Mouse (Mus musculus) cerebellum, adult 2 months (tissue): ENCODE data around the gene Galnt15. TPM values are rescaled to one million over a fixed set of nuclear protein-coding genes. Genes with fewer than 3 reads are reported as not detected.
A peak's percentile ranks its signal among the peaks of the same experiment; 100 is the strongest.

Experiments used
- DNase-seq, 2 experiments: peaks; one replicate each; pipeline ENCODE4 v3.0.0; 2021
- H3K27ac ChIP-seq: fragments of 200-500 bp; 2 replicates; pipeline ENCODE4 v1.5.1; 2012; ENCODE audit warnings: low read length, control low read depth, inconsistent platforms; ENCODE audit not compliant: insufficient read depth
- H3K27me3 ChIP-seq: fragments of 200-500 bp; 2 replicates; pipeline ENCODE4 v1.6.1; 2012; ENCODE audit warnings: inconsistent platforms, mild to moderate bottlenecking, low read length, moderate library complexity; ENCODE audit not compliant: control insufficient read depth, insufficient read depth
- H3K4me1 ChIP-seq: fragments of 200-500 bp; 2 replicates; pipeline ENCODE4 v1.6.1; 2011; ENCODE audit warnings: low read length; ENCODE audit not compliant: control insufficient read depth, insufficient read depth
- H3K4me3 ChIP-seq: fragments of 200-500 bp; replicated peaks from 2 replicates; pipeline ENCODE3; 2011; ENCODE audit warnings: mild to moderate bottlenecking, low read depth, low read length, control low read depth; ENCODE audit not compliant: insufficient read depth
- CTCF ChIP-seq: fragments of 200-500 bp; IDR thresholded peaks from 2 replicates; pipeline ENCODE4 v1.5.1; 2011; ENCODE audit warnings: low read depth, mild to moderate bottlenecking, control low read depth, low read length, moderate library complexity, borderline replicate concordance; ENCODE audit not compliant: insufficient read depth
- POLR2A ChIP-seq: fragments of 200-500 bp; IDR thresholded peaks from 2 replicates; pipeline ENCODE4 v1.6.1; 2011; ENCODE audit warnings: low read length, control low read depth, borderline replicate concordance; ENCODE audit not compliant: insufficient read depth
- WGBS: fragments of 180-500 bp; shearing (Covaris S2); methylation state at CpG from one replicate; pipeline ENCODE4 v1.1.7; 2018; 5-methylcytosine and 5-hydroxymethylcytosine counted together
- polyA plus RNA-seq: library from polyadenylated mRNA; depleted of rRNA; stranded (reverse); fragments of >200 nt; gene quantifications from 2 replicates; pipeline ENCODE4 v1.2.3, GENCODE M21; 2012

Galnt15 gene
- polyA plus RNA-seq, 1 experiment, result 14.5 TPM

DNA sequence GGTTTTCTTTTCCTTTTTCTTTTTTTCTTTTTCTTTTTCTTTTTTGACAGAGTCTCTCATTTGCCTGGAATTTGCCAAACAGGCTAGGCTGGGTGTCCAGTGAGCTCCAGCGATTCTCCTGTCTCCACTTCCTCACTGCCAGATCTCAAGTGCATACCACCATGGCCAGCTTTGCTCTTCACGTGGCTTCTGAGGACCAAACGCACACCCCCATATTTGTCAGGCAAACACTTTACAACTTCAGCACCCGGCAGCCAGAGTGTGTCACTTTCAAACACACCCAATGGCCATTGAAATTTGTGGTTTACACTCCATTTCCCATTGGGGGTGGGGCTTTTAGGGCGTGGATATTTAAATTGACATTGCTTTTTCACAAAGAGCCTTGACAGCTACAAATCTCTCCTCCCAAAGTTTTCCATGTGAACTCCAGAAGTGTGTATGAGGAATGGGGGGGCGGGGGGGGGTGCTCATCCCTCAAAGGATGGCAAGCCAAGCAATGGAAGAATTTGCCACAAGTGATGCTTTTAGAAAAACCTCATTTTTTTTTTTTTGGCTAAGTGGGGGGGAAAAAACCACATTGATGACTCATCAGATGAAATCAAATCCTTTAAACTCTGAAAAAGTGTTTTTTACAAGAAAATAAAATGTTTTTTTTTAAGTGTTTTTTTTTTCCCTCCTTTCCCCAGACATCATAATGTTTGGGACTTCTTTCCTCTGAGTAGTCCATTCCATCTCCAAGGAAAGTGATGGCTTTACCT is 17.1 kb upstream of the Galnt15 start:
- WGBS, result 80% methylated on average over 6 of the region's 6 CpGs
- H3K4me3 ChIP-seq, result no peak overlapping the region

DNA sequence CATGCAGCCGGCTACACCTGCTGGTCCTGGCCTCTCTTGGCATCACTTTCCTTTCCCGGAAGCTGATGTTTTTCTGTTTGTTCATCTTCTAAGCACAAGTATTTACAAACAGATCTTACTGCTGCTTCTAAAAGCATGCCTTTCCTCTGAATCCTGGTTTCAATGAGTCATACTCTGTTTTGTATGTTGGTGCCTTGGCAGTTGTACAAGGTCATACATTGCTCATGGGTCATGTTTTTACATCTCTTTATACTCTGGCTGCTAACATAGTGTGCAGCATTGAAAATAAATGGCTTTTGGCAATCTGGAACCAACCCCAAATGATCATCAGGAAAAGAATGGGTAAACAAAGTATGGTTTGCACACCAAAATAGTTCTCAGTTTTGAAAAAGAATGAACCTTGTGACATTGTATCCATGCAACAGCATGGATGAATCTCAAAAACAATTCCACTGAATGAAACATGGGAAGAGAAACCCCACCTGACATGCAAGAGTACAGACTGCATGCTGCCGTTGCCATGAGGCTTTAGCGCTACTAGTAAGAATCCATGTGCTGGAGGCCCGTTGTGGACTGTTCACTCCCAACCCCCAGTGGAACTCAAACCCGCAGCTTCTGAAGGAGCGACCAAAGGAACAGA is 13.5 kb upstream of the Galnt15 start:
- Histone ChIP-seq H3K4me1 (peaks cover 15% of the 10 kb centered on the region), H3K27ac (peak overlapping the region; percentile 12; the same call in 1 of the 2 replicates), H3K27me3 (no peaks in the 10 kb centered on the region; the same call in 1 of the 2 replicates), H3K4me3 (no peak overlapping the region)
- DNase-seq, result peak in 1 of 2 experiments; percentile 29
- 66% methylated on average over 7 of the region's 7 CpGs for whole genome bisulfite sequencing
- TF ChIP-seq POLR2A (no peak), CTCF (no peak)

More for the DNA sequence above, 17.1 kb upstream of the Galnt15 start:
- no peak for TF ChIP-seq CTCF
- Histone ChIP-seq H3K27ac (no peak overlapping the region), H3K4me1 (peaks cover 10% of the 10 kb centered on the region), H3K27me3 (no peaks in the 10 kb centered on the region; the same call in 1 of the 2 replicates)
- DNase-seq, result no peak

GRCm38 (mm10) chr14:32016466-32016865 is 12.3 kb upstream of the Galnt15 start:
- H3K27ac ChIP-seq, result no peak overlapping the region
- TF ChIP-seq POLR2A (no peak), CTCF (no peak)
- H3K4me3 ChIP-seq, result no peak overlapping the region
- 92% methylated on average over 3 of the region's 3 CpGs for WGBS
- peaks cover 15% of the 10 kb centered on the region for H3K4me1 ChIP-seq
- DNase-seq, result no peak
- no peaks in the 10 kb centered on the region; the same call in 1 of the 2 replicates for H3K27me3 ChIP-seq

DNA sequence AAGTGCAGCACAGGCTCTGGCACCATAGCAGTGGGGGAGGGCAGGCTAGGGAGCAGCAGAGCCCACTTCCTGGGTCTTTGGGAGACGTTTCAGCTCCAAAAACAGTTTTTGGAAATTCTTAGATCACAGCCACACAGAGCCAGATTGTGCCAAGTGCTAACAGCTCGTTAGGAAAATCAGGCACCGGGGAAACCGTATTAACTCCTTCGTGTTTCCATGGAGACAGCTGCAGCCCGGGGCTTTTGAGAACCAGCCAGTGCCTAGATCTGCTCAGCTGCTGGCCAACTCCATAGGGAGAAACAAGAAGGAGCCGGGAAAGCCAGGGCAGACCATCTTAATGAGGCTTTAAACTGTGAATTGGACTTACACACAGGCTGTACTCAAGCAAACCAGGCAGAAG is 11.9 kb upstream of the Galnt15 start:
- H3K27ac ChIP-seq, result no peak overlapping the region
- H3K27me3 ChIP-seq, result no peaks in the 10 kb centered on the region; the same call in 1 of the 2 replicates
- H3K4me3 ChIP-seq, result no peak overlapping the region
- TF ChIP-seq CTCF (no peak), POLR2A (no peak)
- DNase-seq, result peak in 1 of 2 experiments; percentile 36
- H3K4me1 ChIP-seq, result peaks cover 15% of the 10 kb centered on the region
- 4% methylated on average over 7 of the region's 7 CpGs for WGBS

GRCm38 (mm10) chr14:32017448-32017847 is 11.3 kb upstream of the Galnt15 start:
- no peak overlapping the region for H3K27ac ChIP-seq
- no peak for DNase-seq
- peaks cover 15% of the 10 kb centered on the region for H3K4me1 ChIP-seq
- 91% methylated on average over 2 of the region's 2 CpGs for WGBS
- H3K4me3 ChIP-seq, result no peak overlapping the region
- H3K27me3 ChIP-seq, result no peaks in the 10 kb centered on the region; the same call in 1 of the 2 replicates
- TF ChIP-seq CTCF, result no peak
- TF ChIP-seq POLR2A, result no peak

DNA sequence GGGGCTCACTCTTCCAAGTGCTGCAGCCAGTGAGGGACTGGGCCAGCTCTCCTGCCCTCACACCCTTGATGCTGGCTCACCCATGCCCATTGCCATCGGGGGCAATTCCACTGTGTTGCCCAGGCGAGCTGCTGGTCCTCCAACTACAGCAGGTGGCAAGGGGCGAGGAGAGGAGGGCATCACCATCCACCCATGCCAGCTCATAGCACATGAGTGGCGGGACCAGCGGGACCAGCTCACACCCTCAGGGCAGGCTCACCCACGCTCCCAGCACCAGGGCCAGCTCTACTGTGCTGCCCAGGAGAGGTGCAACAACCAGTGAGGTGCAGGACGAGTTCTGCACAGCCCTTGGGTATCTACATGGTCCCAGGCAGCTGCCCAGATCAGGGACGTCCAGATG is 9.7 kb upstream of the Galnt15 start:
- no peaks in the 10 kb centered on the region for H3K27me3 ChIP-seq
- 84% methylated on average over 8 of the region's 8 CpGs for WGBS
- DNase-seq, result no peak

GRCm38 (mm10) chr14:32021967-32022366 is 6.8 kb upstream of the Galnt15 start:
- Histone ChIP-seq H3K27ac (no peak overlapping the region), H3K27me3 (no peaks in the 10 kb centered on the region), H3K4me3 (no peak overlapping the region), H3K4me1 (peaks cover 12% of the 10 kb centered on the region; the same call in 1 of the 2 replicates)
- 78% methylated on average over 9 of the region's 9 CpGs for WGBS
- TF ChIP-seq POLR2A (no peak), CTCF (no peak)
- DNase-seq, result no peak

More for the DNA sequence above, 9.7 kb upstream of the Galnt15 start:
- no peak for TF ChIP-seq CTCF
- TF ChIP-seq POLR2A, result no peak
- Histone ChIP-seq H3K27ac (no peak overlapping the region), H3K4me3 (no peak overlapping the region), H3K4me1 (peaks cover 18% of the 10 kb centered on the region)

DNA sequence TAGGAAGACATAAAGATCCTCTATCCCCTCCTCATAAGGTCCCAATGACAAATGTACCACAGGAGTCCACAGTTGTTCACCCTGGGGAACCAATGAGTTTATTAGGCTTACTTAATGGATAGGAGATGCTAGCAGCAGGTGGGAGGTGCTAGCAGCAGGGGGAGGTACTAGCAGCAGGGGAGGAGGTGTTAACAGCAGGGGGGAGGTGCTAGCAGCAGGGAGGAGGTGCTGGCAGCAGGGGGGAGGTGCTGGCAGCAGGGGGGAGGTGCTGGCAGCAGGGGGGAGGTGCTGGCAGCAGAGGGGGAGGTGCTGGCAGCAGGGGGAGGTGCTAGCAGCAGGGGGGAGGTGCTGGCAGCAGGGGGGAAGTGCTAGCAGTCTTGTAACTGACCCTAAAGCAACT is 6.3 kb upstream of the Galnt15 start:
- no peak for DNase-seq

More for the DNA sequence above, 6.3 kb upstream of the Galnt15 start:
- no peak for TF ChIP-seq CTCF
- TF ChIP-seq POLR2A, result no peak
- Histone ChIP-seq H3K27me3 (no peaks in the 10 kb centered on the region), H3K4me1 (peaks cover 11% of the 10 kb centered on the region; the same call in 1 of the 2 replicates), H3K4me3 (no peak overlapping the region), H3K27ac (no peak overlapping the region)
